Mouse (Mus musculus) mouse embryonic stem cell (cell line): ENCODE results near the gene Rragd.

Experiments used
- in situ Hi-C, 2 experiments: fragments of 300-500 bp; cut with MboI; formaldehyde crosslinking; loops; 1 replicate in 1 of 2; 3 replicates in 1 of 2; pipeline ENCODE4 v1.14.3; 2019 to 2020; ENCODE audit warnings: low sequenced_read_pairs in 2 of 2, low pct_unique_long_range_greater_than_20kb in 1 of 2, mixed read lengths in 1 of 2; ENCODE audit not compliant: unreplicated experiment in 1 of 2

Gene Rragd

GRCm38 (mm10) chr4:33024420-33024819 lies 41.6 kb downstream of the Rragd start:
- in situ Hi-C loops = no loop called here

GRCm38 (mm10) chr4:33029104-33029503 lies 46.3 kb downstream of the Rragd start:
- in situ Hi-C loops = no loop called here

- in situ Hi-C loops = no loop called here
Measured at GRCm38 (mm10) chr4:33030264-33031194, 47.7 kb downstream of the Rragd start.

GRCm38 (mm10) chr4:33031195-33031960 lies 48.5 kb downstream of the Rragd start, which contains the start of gene Ube2j1:
TSS of gene Ube2j1 (plus strand) at chr4:33031416.
- in situ Hi-C loops = no loop called here

- in situ Hi-C loops = no loop called here
Measured at GRCm38 (mm10) chr4:33032045-33032444, 49.2 kb downstream of the Rragd start.

- in situ Hi-C loops = no loop called here
Measured at GRCm38 (mm10) chr4:33033515-33033914, 50.7 kb downstream of the Rragd start.

- in situ Hi-C loops = no loop called here
Measured at GRCm38 (mm10) chr4:33039826-33040225, 57.0 kb downstream of the Rragd start.

- in situ Hi-C loops = no loop called here
Measured at GRCm38 (mm10) chr4:33049601-33050000, 66.8 kb downstream of the Rragd start.

GRCm38 (mm10) chr4:33052055-33052454 lies 69.2 kb downstream of the Rragd start:
- in situ Hi-C loops = no loop called here

GRCm38 (mm10) chr4:33052650-33053049 lies 69.8 kb downstream of the Rragd start:
- in situ Hi-C loops = no loop called here

GRCm38 (mm10) chr4:33054426-33054825 lies 71.6 kb downstream of the Rragd start:
- in situ Hi-C loops = no loop called here

GRCm38 (mm10) chr4:33056317-33056716 lies 73.5 kb downstream of the Rragd start:
- in situ Hi-C loops = no loop called here

- in situ Hi-C loops = no loop called here
Measured at GRCm38 (mm10) chr4:33057890-33058687, 75.3 kb downstream of the Rragd start.

- in situ Hi-C loops = no loop called here
Measured at GRCm38 (mm10) chr4:33061158-33061557, 78.3 kb downstream of the Rragd start.

GRCm38 (mm10) chr4:33062981-33063380 lies 80.1 kb downstream of the Rragd start, which contains the start of gene Gabrr2:
TSS of gene Gabrr2 (plus strand) at chr4:33062999.
- in situ Hi-C loops = no loop called here

- in situ Hi-C loops = no loop called here
Measured at GRCm38 (mm10) chr4:33064986-33065385, 82.1 kb downstream of the Rragd start.

- in situ Hi-C loops = no loop called here
Measured at GRCm38 (mm10) chr4:33066223-33066960, 83.6 kb downstream of the Rragd start.

- in situ Hi-C loops = no loop called here
Measured at GRCm38 (mm10) chr4:33067331-33067730, 84.5 kb downstream of the Rragd start.
